Mouse (Mus musculus): ENCODE measurements at regions not wholly inside any gene's neighbourhood (a gene's known extent, or its start where the extent isn't known, plus 50 kb on each side); places are given as distances from the start of the nearest gene placed in this dataset.
A peak's percentile ranks its signal among the peaks of the same experiment; 100 is the strongest.

DNA sequence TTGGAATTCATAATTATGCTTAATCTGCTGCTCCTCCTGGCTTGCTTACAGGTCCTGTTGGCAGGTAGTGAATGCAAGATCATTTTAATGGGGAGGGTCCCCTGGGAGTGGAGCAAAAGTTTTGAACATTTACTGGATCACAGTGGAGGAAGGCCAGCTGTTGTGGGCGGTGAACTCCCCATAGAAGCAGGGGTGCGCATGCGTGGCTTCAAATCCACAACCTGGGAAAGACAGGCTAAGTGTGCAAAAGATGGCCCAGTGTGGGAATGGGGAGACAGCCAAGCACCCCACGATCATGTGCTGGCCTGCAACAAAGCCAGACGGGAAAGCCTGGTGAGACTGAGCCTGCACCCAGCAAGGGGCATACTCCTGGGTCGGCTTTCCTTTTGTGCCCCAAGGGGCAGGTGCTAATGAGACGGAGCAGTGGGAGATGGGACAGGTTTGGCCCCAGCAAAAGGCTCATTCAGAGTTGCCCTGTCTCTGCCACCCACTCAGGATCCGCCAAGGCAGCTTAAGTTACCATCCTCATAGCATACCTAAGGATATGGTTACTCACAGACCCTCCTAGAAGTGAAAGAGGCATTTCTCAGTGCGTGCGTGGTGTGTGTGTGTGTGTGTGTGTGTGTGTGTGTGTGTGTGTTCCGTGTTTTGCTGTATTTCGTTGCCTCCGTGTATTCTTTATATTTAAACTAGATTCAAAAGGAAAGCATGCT lies 412.3 kb downstream of the Epha4 start:
- WGBS, result 38% methylated on average over 13 of the region's 13 CpGs
- ATAC-seq, result peak; percentile 25; the same call in 1 of the 2 replicates
- Histone ChIP-seq H3K4me1 (ENCODE audit: control insufficient read depth, insufficient read depth, low read length) (peaks cover 10% of the 10 kb centered on the region; the same call in 1 of the 2 replicates), H3K4me2 (ENCODE audit: low read length) (peak overlapping the region; percentile 19; the same call in 1 of the 2 replicates), H3K9ac (ENCODE audit: low read depth, low read length) (no peak overlapping the region), H3K9me3 (replicated peaks; ENCODE audit: control insufficient read depth, low read length, poor library complexity, severe bottlenecking) (no peaks in the 10 kb centered on the region), H3K36me3 (ENCODE audit: control insufficient read depth, insufficient read depth, low read length) (no peaks in the 10 kb centered on the region), H3K4me3 (ENCODE audit: low read depth, low read length) (no peak overlapping the region), H3K27me3 (ENCODE audit: control insufficient read depth, insufficient read depth, low read depth, low read length) (no peaks in the 10 kb centered on the region; the same call in 1 of the 2 replicates), H3K27ac (ENCODE audit: low read length) (no peak overlapping the region)

DNA sequence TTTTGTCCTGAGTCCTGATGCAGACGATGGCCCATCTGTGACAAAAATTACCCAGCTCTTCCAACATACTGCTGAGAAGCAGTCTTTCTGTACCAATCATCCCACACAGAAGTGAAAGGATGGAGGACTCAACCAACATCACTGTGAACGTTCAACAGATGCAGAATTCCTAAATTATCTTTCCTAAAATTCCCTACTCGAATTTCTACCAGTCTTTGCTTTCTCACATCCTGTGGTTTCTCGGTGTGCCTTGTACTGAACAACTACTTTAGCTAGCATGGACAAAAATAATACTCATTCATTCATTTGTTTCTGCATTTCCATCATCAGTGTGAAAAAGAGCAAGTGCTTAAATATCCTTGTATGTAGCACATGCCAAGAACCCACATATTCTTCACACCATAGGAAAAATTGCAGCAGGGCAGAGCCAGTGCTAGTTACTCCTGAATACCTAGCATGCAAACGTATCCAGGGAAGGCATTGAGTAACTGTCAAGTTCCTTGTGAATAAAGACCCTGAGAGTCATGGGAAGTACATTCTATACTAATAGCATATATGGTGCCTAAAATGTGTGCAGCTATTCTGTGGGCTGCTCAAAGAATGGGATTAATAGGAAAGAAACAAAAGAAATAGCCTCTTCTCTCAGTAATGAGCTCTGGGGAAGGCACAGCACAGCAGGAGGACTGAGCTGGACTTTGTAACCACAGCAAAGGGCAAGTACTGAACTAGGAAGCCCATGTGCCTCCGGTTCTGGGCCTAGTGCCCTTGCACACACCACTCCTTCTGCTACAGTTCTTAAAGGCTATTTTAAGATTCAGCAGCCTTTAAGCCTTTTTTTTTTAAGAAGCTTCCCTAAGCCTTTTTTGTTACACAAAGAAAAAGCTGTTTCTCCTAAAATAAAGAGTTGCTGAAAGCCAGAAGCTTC lies 404.8 kb downstream of the Epha4 start:
- H3K27me3 ChIP-seq (ENCODE audit: control insufficient read depth, insufficient read depth, low read depth, low read length), result no peaks in the 10 kb centered on the region
- 64% methylated on average over 6 of the region's 6 CpGs for WGBS
- no peak overlapping the region for H3K27ac ChIP-seq (ENCODE audit: low read length)

DNA sequence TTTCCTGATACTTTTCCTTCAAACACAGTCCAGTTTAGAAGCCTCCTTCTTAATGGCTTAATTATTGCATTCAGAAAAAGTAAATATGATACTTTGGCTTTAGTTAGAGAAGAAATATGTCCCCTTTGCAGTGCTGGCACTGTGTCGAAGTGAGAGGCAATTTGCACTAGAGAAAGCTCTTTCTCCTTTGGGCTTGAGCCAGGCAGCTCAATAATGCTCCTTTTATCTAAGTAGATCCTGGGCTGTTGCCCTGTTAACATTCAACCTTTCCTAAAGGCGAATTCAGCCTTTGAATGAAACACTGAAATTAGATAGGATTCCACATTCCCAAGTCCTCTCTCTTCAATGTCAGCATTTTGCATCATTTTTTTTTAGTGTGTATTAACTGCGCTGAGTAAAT lies 386.5 kb downstream of the Epha4 start:
- Histone ChIP-seq H3K27ac (ENCODE audit: low read length) (no peak overlapping the region), H3K4me1 (ENCODE audit: control insufficient read depth, insufficient read depth, low read length) (no peaks in the 10 kb centered on the region), H3K36me3 (ENCODE audit: control insufficient read depth, insufficient read depth, low read length) (no peaks in the 10 kb centered on the region), H3K4me2 (ENCODE audit: low read length) (no peak overlapping the region), H3K9me3 (replicated peaks; ENCODE audit: control insufficient read depth, low read length, poor library complexity, severe bottlenecking) (no peaks in the 10 kb centered on the region), H3K4me3 (ENCODE audit: low read depth, low read length) (no peak overlapping the region), H3K9ac (ENCODE audit: low read depth, low read length) (no peak overlapping the region), H3K27me3 (ENCODE audit: control insufficient read depth, insufficient read depth, low read depth, low read length) (no peaks in the 10 kb centered on the region)
- WGBS, result 49% methylated on average over 3 of the region's 3 CpGs
- ATAC-seq, result no peak

More for the DNA sequence above, 404.8 kb downstream of the Epha4 start:
- H3K9ac ChIP-seq (ENCODE audit: low read depth, low read length), result no peak overlapping the region
- H3K4me1 ChIP-seq (ENCODE audit: control insufficient read depth, insufficient read depth, low read length), result no peaks in the 10 kb centered on the region
- H3K9me3 ChIP-seq (replicated peaks; ENCODE audit: control insufficient read depth, low read length, poor library complexity, severe bottlenecking), result no peaks in the 10 kb centered on the region
- no peak overlapping the region for H3K4me2 ChIP-seq (ENCODE audit: low read length)
- H3K4me3 ChIP-seq (ENCODE audit: low read depth, low read length), result no peak overlapping the region
- no peak for ATAC-seq
- no peaks in the 10 kb centered on the region for H3K36me3 ChIP-seq (ENCODE audit: control insufficient read depth, insufficient read depth, low read length)

DNA sequence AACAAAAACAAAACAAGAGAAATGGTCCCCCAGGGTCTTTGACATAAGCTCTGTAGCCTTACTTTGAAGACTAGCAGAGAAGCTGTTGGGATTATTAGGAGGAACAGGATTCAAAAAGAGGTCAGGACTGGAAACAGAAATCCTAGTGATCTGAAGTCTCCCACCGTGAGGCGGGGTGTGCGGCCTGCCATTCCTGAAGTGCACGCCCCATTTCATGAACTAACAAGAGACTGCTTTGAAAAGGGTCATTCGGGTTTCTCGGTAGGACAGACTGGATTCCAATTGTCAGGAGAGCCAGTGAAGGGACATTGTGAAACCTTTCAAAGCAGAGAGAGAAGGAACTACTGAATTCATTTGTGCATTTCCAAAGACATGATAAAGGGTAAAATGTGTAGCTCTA lies 377.2 kb downstream of the Epha4 start:
- H3K9ac ChIP-seq (ENCODE audit: low read depth, low read length), result no peak overlapping the region
- H3K27ac ChIP-seq (ENCODE audit: low read length), result no peak overlapping the region
- no peaks in the 10 kb centered on the region for H3K36me3 ChIP-seq (ENCODE audit: control insufficient read depth, insufficient read depth, low read length)
- WGBS, result 14% methylated on average over 6 of the region's 6 CpGs
- no peak for ATAC-seq
- peaks cover 3% of the 10 kb centered on the region; the same call in 1 of the 2 replicates for H3K4me1 ChIP-seq (ENCODE audit: control insufficient read depth, insufficient read depth, low read length)
- no peaks in the 10 kb centered on the region for H3K9me3 ChIP-seq (replicated peaks; ENCODE audit: control insufficient read depth, low read length, poor library complexity, severe bottlenecking)
- H3K4me2 ChIP-seq (ENCODE audit: low read length), result no peak overlapping the region
- H3K4me3 ChIP-seq (ENCODE audit: low read depth, low read length), result no peak overlapping the region
- H3K27me3 ChIP-seq (ENCODE audit: control insufficient read depth, insufficient read depth, low read depth, low read length), result no peaks in the 10 kb centered on the region

DNA sequence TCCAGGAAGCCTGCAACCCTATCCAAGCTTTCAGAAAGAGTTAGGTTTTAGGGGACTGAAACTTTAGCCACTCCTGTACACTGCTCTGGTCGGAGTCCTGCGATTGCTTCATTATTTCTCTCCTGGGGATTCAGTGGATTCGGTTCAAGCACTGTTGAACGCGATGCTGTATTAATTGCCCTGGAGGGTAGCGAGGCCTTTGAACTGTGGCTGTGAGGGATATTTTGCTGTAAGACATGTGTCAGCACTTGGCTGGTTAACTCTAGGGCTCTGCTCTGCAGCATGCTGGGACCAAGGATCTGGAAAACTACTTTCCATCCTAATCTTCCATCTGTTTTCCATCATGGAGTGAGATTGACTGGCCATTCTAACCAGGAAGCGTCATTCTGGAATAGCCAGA lies 374.0 kb downstream of the Epha4 start:
- H3K27me3 ChIP-seq (ENCODE audit: control insufficient read depth, insufficient read depth, low read depth, low read length), result no peaks in the 10 kb centered on the region
- peaks cover 3% of the 10 kb centered on the region; the same call in 1 of the 2 replicates for H3K4me1 ChIP-seq (ENCODE audit: control insufficient read depth, insufficient read depth, low read length)
- H3K27ac ChIP-seq (ENCODE audit: low read length), result no peak overlapping the region
- H3K9ac ChIP-seq (ENCODE audit: low read depth, low read length), result no peak overlapping the region
- 50% methylated on average over 7 of the region's 7 CpGs for WGBS
- H3K9me3 ChIP-seq (replicated peaks; ENCODE audit: control insufficient read depth, low read length, poor library complexity, severe bottlenecking), result no peaks in the 10 kb centered on the region
- H3K4me2 ChIP-seq (ENCODE audit: low read length), result no peak overlapping the region
- ATAC-seq, result no peak
- H3K36me3 ChIP-seq (ENCODE audit: control insufficient read depth, insufficient read depth, low read length), result no peaks in the 10 kb centered on the region
- no peak overlapping the region for H3K4me3 ChIP-seq (ENCODE audit: low read depth, low read length)

DNA sequence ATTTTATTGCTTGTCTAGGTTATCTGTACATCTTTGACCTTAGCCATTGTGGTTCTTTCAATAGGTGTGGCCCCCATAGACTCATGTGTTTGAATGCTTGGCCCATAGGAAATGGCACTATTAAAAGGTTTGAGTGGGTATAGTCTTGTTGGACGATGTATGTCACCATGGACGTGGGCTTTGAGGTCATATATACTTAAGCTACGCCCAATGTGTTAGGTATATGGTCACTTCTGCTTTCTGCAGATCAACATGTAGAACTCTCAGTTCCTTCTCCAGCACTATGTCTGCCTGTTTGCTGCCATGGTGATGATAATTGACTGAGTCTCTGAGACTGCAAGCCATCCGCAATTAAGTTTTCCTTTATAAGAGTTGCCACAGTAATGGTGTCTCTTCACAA lies 366.8 kb downstream of the Epha4 start:
- H3K9me3 ChIP-seq (replicated peaks; ENCODE audit: control insufficient read depth, low read length, poor library complexity, severe bottlenecking), result no peaks in the 10 kb centered on the region
- no peaks in the 10 kb centered on the region for H3K27me3 ChIP-seq (ENCODE audit: control insufficient read depth, insufficient read depth, low read depth, low read length)
- 96% methylated on average over 4 of the region's 4 CpGs for WGBS
- H3K4me2 ChIP-seq (ENCODE audit: low read length), result no peak overlapping the region
- no peak overlapping the region for H3K4me3 ChIP-seq (ENCODE audit: low read depth, low read length)
- H3K36me3 ChIP-seq (ENCODE audit: control insufficient read depth, insufficient read depth, low read length), result no peaks in the 10 kb centered on the region
- no peaks in the 10 kb centered on the region for H3K4me1 ChIP-seq (ENCODE audit: control insufficient read depth, insufficient read depth, low read length)
- no peak for ATAC-seq
- no peak overlapping the region for H3K9ac ChIP-seq (ENCODE audit: low read depth, low read length)
- H3K27ac ChIP-seq (ENCODE audit: low read length), result no peak overlapping the region

DNA sequence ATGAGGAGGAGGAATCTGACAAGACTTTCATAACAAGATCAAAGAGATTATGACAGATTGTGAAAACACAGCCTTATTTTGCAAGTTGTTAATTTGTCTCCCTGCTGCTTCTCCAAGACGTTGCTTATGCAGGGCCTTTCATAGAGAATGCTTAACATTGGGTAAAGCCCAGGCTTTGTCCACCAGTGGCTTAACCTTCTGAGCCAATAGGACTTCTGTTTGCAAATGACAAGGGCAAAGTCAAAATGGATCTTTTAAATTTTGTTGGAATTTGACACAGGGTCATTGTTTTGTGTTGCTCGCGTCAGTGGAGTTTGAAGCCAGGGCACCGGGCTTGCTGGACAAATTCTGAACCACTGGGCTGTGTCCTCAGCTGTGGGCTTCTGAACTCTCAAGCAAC lies 346.6 kb downstream of the Epha4 start:
- Histone ChIP-seq H3K9me3 (replicated peaks; ENCODE audit: control insufficient read depth, low read length, poor library complexity, severe bottlenecking) (no peaks in the 10 kb centered on the region), H3K4me3 (ENCODE audit: low read depth, low read length) (no peak overlapping the region), H3K36me3 (ENCODE audit: control insufficient read depth, insufficient read depth, low read length) (no peaks in the 10 kb centered on the region), H3K4me1 (ENCODE audit: control insufficient read depth, insufficient read depth, low read length) (no peaks in the 10 kb centered on the region), H3K9ac (ENCODE audit: low read depth, low read length) (no peak overlapping the region), H3K4me2 (ENCODE audit: low read length) (no peak overlapping the region), H3K27me3 (ENCODE audit: control insufficient read depth, insufficient read depth, low read depth, low read length) (no peaks in the 10 kb centered on the region), H3K27ac (ENCODE audit: low read length) (no peak overlapping the region)
- no peak for ATAC-seq
- 44% methylated on average over 4 of the region's 4 CpGs for WGBS

DNA sequence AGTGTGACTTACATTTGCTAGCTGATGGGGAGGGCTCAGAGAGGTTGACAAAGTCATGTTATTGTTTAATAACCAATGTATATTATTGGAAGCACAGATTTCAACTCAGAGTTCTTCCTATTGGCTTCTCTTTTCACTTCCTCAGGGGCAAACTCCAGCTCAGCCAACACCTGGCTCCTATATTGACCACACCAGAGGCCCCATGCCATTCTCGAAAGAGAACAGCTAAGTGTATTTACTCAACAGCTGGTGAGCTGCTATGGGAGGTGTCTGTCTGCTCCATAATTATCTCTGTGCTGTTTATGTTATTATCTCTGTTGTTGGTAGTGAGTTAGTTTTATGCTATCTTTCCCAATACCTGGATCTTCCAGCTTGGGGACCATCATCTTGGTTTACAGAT lies 342.4 kb downstream of the Epha4 start:
- H3K36me3 ChIP-seq (ENCODE audit: control insufficient read depth, insufficient read depth, low read length), result no peaks in the 10 kb centered on the region
- H3K9me3 ChIP-seq (replicated peaks; ENCODE audit: control insufficient read depth, low read length, poor library complexity, severe bottlenecking), result no peaks in the 10 kb centered on the region
- no peak overlapping the region for H3K27ac ChIP-seq (ENCODE audit: low read length)
- H3K4me2 ChIP-seq (ENCODE audit: low read length), result no peak overlapping the region
- H3K27me3 ChIP-seq (ENCODE audit: control insufficient read depth, insufficient read depth, low read depth, low read length), result no peaks in the 10 kb centered on the region
- no peaks in the 10 kb centered on the region for H3K4me1 ChIP-seq (ENCODE audit: control insufficient read depth, insufficient read depth, low read length)
- 97% methylated on average over 1 of the region's 1 CpGs for WGBS
- H3K9ac ChIP-seq (ENCODE audit: low read depth, low read length), result no peak overlapping the region
- no peak overlapping the region for H3K4me3 ChIP-seq (ENCODE audit: low read depth, low read length)
- no peak for ATAC-seq

DNA sequence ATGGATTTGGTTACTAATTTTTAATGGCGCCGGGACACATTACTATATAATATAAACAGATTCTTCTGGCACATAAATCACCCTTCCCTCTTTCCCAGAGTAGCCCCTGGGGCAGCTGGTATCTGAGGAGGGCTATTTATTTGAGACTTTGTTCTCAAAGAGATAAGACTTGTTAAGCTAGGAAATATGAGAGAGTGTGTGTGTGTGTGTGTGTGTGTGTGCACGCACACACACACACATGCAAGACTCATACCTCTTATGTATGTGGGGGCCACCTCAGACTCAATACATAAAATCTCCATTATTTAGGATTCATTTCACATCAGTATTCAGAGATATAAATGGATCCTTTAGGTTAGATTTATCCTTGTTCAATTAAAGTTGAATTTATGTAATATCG lies 340.1 kb downstream of the Epha4 start:
- Histone ChIP-seq H3K9ac (ENCODE audit: low read depth, low read length) (no peak overlapping the region), H3K4me2 (ENCODE audit: low read length) (no peak overlapping the region), H3K27me3 (ENCODE audit: control insufficient read depth, insufficient read depth, low read depth, low read length) (no peaks in the 10 kb centered on the region), H3K4me1 (ENCODE audit: control insufficient read depth, insufficient read depth, low read length) (no peaks in the 10 kb centered on the region), H3K9me3 (replicated peaks; ENCODE audit: control insufficient read depth, low read length, poor library complexity, severe bottlenecking) (no peaks in the 10 kb centered on the region), H3K27ac (ENCODE audit: low read length) (no peak overlapping the region), H3K4me3 (ENCODE audit: low read depth, low read length) (no peak overlapping the region), H3K36me3 (ENCODE audit: control insufficient read depth, insufficient read depth, low read length) (no peaks in the 10 kb centered on the region)
- WGBS, result 89% methylated on average over 4 of the region's 4 CpGs
- ATAC-seq, result no peak
